Mouse (Mus musculus) intestine, embryonic 14.5 days (tissue): ENCODE measurements at regions not wholly inside any gene's neighbourhood (a gene's known extent, or its start where the extent isn't known, plus 50 kb on each side); places are given as distances from the start of the nearest gene placed in this dataset.

Experiments
- ATAC-seq: fragments of 200-750 bp; cut with Nextera tagmentation; replicated peaks from 2 replicates; pipeline ENCODE4 v1.8.0; 2017; ENCODE audit warnings: low read depth, moderate number of reproducible peaks, moderate TSS enrichment, moderate library complexity; ENCODE audit not compliant: low FRiP score, low TSS enrichment
- DNase-seq: peaks from one replicate; pipeline ENCODE4 v3.0.0-alpha.2; 2018; ENCODE audit warnings: low spot score
- H3K27ac ChIP-seq: fragments of 300-500 bp; sonication (generic); 2 replicates; pipeline ENCODE4 v1.5.1; 2014; ENCODE audit warnings: low read depth, mild to moderate bottlenecking, control low read depth
- H3K27me3 ChIP-seq: fragments of 300-500 bp; sonication (generic); replicated peaks from 2 replicates; pipeline ENCODE4 v1.6.1; 2014; ENCODE audit warnings: low read length, control low read depth; ENCODE audit not compliant: control insufficient read depth, insufficient read depth
- H3K36me3 ChIP-seq: fragments of 300-500 bp; sonication (generic); 2 replicates; pipeline ENCODE4 v1.6.1; 2014; ENCODE audit warnings: low read length, control low read depth; ENCODE audit not compliant: control insufficient read depth, insufficient read depth
- H3K4me1 ChIP-seq: fragments of 300-500 bp; sonication (generic); replicated peaks from 2 replicates; pipeline ENCODE4 v1.6.1; 2014; ENCODE audit warnings: low read length, control low read depth, mixed read lengths; ENCODE audit not compliant: control insufficient read depth, insufficient read depth
- H3K4me2 ChIP-seq: fragments of 300-500 bp; sonication (generic); 2 replicates; pipeline ENCODE4 v1.6.1; 2014; ENCODE audit warnings: low read length
- H3K4me3 ChIP-seq: fragments of 300-500 bp; sonication (generic); 2 replicates; pipeline ENCODE4 v1.5.1; 2014; ENCODE audit warnings: low read depth, low read length, control low read depth, mixed read lengths
- H3K9ac ChIP-seq: fragments of 300-500 bp; sonication (generic); 2 replicates; pipeline ENCODE4 v1.6.1; 2014; ENCODE audit warnings: mild to moderate bottlenecking, low read length
- H3K9me3 ChIP-seq: fragments of 300-500 bp; sonication (generic); 2 replicates; pipeline ENCODE4 v1.6.1; 2016; ENCODE audit warnings: low read length, control low read depth; ENCODE audit not compliant: control insufficient read depth
- WGBS: fragments of 180-500 bp; shearing (Covaris S2); extraction: QIAGEN DNeasy Blood & Tissue Kit; methylation state at CpG from one replicate; pipeline ENCODE4 v1.1.7; 2014; 5-methylcytosine and 5-hydroxymethylcytosine counted together

DNA sequence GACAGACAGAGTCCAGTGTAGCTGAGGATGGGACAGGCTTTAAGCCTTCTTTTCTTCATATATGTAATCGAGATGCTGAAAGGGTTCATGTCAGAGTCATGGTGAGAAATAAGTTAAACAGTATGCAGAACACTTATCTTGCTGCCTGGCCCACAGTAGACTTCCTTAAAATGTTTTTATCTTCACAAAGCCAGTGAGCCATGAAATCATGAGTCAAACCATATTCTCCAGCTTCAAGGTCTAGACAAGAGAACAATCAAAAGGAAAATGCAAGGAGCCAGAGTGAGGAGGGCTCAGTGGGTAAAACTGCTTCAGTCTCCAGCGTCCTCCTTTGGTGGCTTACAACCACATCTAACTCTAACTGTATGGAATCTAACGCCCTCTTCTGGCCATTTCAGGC is 103.7 kb upstream of the Onecut1 start:
- Histone ChIP-seq H3K27me3 (no peaks in the 10 kb centered on the region), H3K9me3 (no peaks in the 10 kb centered on the region), H3K36me3 (no peaks in the 10 kb centered on the region), H3K4me3 (no peak overlapping the region), H3K4me1 (no peaks in the 10 kb centered on the region), H3K4me2 (no peak overlapping the region), H3K27ac (no peak overlapping the region), H3K9ac (no peak overlapping the region)
- DNase-seq, result no peak
- no peak for ATAC-seq
- WGBS, result 70% methylated on average over 3 of the region's 3 CpGs

DNA sequence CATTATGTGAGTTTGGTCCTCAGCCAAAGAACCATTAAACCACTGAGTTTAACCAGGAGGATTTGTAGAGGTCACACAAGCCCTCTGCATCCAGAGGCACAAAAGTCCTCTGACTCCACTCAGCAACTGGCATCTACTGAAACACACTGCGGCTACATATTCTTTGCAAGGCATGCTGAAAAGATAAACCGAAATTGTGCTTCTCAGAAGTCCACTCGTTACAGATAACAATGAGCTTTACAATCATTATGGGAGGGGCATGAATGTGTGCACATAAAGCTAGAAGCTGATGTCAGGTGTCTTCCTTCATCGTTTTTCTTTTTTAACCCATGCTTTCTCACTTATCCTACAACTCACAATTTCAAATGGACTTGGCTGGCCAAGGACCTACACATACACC is 102.8 kb upstream of the Onecut1 start:
- 87% methylated on average over 4 of the region's 4 CpGs for WGBS
- ATAC-seq, result no peak

DNA sequence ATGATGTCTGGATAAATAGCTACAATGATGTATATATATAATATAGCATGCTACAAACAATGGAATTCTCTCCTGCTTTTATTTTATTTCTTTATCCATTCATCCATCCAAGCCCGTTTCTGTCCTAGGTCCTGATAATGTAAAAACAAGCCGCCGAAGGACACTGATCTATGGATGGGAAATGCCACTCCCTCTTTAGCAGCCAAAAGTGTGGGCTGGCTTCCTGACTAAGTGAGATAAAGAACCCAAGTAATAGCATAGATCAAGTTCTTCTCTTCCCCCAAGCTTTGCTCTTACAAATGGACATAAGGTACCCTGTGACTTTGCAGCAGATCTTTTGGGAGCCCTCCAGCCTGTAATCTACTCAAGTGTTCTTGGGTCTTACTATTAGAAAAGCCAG is 81.3 kb upstream of the Onecut1 start:
- ATAC-seq (no peak), DNase-seq (no peak)
- H3K4me2 ChIP-seq, result no peak overlapping the region
- no peaks in the 10 kb centered on the region for H3K27me3 ChIP-seq
- H3K9me3 ChIP-seq, result no peaks in the 10 kb centered on the region
- H3K27ac ChIP-seq, result no peak overlapping the region
- no peak overlapping the region for H3K4me3 ChIP-seq
- no peaks in the 10 kb centered on the region for H3K36me3 ChIP-seq
- 64% methylated on average over 3 of the region's 3 CpGs for WGBS
- no peaks in the 10 kb centered on the region for H3K4me1 ChIP-seq
- no peak overlapping the region for H3K9ac ChIP-seq

More for the DNA sequence above, 102.8 kb upstream of the Onecut1 start:
- no peaks in the 10 kb centered on the region for H3K27me3 ChIP-seq
- H3K27ac ChIP-seq, result no peak overlapping the region
- H3K4me3 ChIP-seq, result no peak overlapping the region
- H3K9ac ChIP-seq, result no peak overlapping the region
- DNase-seq, result no peak
- H3K4me2 ChIP-seq, result no peak overlapping the region
- no peaks in the 10 kb centered on the region for H3K4me1 ChIP-seq
- no peaks in the 10 kb centered on the region for H3K9me3 ChIP-seq
- H3K36me3 ChIP-seq, result no peaks in the 10 kb centered on the region

DNA sequence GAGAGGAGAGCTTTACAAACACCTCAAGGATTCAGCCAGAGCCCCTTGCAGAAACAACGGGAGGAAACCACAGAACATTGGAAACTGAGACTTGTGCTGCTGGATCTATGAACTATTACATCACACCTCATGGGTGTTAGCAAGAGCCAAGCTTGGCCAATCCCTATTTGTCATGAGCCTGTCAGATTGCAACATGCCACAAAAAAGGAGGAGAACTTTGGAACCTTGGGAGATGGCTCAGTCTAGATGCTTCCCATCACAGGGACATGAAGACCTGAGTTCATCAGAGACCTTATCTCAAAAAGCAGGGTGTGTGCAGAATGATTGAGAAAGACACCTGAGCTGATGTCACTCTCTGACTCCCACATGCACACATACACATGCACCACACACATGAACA is 68.3 kb upstream of the Onecut1 start:
- no peak overlapping the region for H3K4me3 ChIP-seq
- no peak for ATAC-seq
- H3K9ac ChIP-seq, result no peak overlapping the region
- no peaks in the 10 kb centered on the region for H3K36me3 ChIP-seq
- no peaks in the 10 kb centered on the region for H3K4me1 ChIP-seq
- WGBS, result 50% methylated on average over 1 of the region's 1 CpGs
- H3K27me3 ChIP-seq, result no peaks in the 10 kb centered on the region
- no peak overlapping the region for H3K4me2 ChIP-seq
- H3K9me3 ChIP-seq, result no peaks in the 10 kb centered on the region
- no peak for DNase-seq
- no peak overlapping the region for H3K27ac ChIP-seq

DNA sequence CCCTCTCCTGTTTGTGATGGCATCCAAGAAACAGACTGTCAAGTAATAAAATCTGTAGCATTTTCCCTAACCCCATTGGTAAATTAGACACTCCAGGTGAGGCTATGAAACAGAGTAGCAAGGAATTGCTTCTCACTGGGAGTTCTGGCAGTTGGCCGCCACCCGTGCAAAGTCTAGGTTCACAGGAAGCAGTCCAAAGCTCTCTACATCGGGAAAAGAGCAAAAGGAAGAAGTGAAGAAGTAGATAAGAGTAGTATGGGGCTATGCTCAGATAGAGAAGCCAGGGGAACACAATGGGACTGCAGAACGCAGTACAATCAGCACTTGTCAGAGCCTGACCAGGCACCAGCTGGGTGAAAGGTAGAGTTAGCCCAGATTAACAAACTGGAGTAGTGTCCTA is 65.7 kb upstream of the Onecut1 start:
- H3K36me3 ChIP-seq, result no peaks in the 10 kb centered on the region
- WGBS, result 79% methylated on average over 4 of the region's 4 CpGs
- DNase-seq, result no peak
- no peaks in the 10 kb centered on the region for H3K9me3 ChIP-seq
- no peak for ATAC-seq
- no peak overlapping the region for H3K27ac ChIP-seq
- no peaks in the 10 kb centered on the region for H3K27me3 ChIP-seq
- H3K4me1 ChIP-seq, result no peaks in the 10 kb centered on the region
- H3K4me2 ChIP-seq, result no peak overlapping the region
- H3K4me3 ChIP-seq, result no peak overlapping the region
- no peak overlapping the region for H3K9ac ChIP-seq

DNA sequence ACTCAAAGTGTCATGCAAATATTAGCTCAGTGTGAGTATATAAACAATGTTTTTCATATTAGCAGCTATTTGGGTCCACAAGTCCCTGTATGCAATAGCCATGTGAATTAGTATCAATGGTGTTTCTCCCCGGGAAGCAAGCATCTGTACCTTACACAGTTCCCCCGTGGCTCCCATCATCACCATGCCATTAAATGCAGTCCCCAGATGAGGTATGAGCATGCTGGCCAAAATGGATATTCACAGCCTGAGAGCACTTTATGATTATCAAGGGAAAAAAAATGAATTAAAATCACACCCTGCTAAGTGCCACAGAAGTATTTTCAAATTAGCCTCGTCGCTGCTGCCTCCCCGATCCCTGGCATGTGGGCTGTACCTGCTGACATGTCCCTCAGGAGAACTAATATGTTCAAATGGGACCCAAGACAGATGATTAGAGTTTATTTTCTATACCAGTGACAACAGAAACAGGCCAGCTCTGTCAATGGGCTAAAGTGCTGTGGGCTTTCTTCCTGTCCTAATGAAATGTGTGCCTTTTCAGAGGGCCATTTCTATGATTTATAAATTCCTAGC is 64.4 kb upstream of the Onecut1 start:
- Histone ChIP-seq H3K27ac (no peak overlapping the region), H3K4me1 (no peaks in the 10 kb centered on the region), H3K4me2 (no peak overlapping the region), H3K9me3 (no peaks in the 10 kb centered on the region), H3K27me3 (no peaks in the 10 kb centered on the region), H3K4me3 (no peak overlapping the region), H3K36me3 (no peaks in the 10 kb centered on the region), H3K9ac (no peak overlapping the region)
- 86% methylated on average over 5 of the region's 5 CpGs for WGBS
- DNase-seq, result no peak
- no peak for ATAC-seq

DNA sequence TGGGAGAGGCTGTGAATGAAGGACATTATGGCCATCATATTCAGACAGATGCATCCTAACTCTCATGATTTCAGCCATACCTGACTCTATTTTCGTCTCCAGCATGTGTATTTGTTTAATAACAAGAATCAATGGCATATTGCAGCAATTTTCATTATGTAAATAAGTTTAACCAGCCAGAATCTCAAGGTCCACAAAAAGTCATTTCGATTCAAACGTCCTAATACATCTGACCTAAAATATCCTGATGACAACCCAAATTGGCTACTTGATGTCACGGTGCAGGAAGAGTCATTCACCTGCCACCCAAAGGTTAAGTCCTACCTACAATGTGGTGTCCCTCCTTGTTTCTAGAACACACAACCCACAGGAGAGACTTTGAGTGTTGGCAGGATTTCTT is 60.6 kb upstream of the Onecut1 start:
- Histone ChIP-seq H3K9ac (no peak overlapping the region), H3K4me3 (no peak overlapping the region), H3K36me3 (no peaks in the 10 kb centered on the region), H3K27ac (no peak overlapping the region), H3K27me3 (no peaks in the 10 kb centered on the region), H3K4me2 (no peak overlapping the region), H3K4me1 (no peaks in the 10 kb centered on the region), H3K9me3 (no peaks in the 10 kb centered on the region)
- DNase-seq, result no peak
- ATAC-seq, result no peak
- 78% methylated on average over 4 of the region's 4 CpGs for WGBS

DNA sequence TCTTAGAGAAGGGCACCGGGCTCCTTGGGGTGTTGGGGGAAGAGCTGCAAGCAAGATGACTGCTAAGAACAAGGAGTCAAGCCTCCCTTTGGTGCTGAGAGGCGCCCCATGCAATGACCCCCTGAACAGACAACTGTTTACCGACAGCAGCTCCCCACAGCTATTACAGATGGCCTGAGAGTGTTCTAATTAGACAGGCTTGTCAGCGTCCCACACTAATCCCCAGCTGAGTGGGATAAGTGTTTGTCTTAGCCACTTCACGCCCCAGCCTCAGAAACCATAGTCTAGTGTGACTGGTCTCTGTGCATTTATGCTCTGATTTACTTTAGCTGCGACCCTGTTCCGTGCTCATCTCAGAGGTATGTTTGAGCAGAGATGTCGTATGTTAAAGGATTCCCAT is 50.3 kb upstream of the Onecut1 start:
- no peak for ATAC-seq
- H3K27me3 ChIP-seq, result no peaks in the 10 kb centered on the region
- no peak overlapping the region for H3K27ac ChIP-seq
- no peaks in the 10 kb centered on the region for H3K4me1 ChIP-seq
- no peak overlapping the region for H3K4me2 ChIP-seq
- no peak overlapping the region for H3K4me3 ChIP-seq
- H3K9ac ChIP-seq, result no peak overlapping the region
- no peaks in the 10 kb centered on the region for H3K36me3 ChIP-seq
- H3K9me3 ChIP-seq, result no peaks in the 10 kb centered on the region
- WGBS, result 40% methylated on average over 8 of the region's 8 CpGs
- no peak for DNase-seq
